Mouse (Mus musculus) myocyte (in vitro differentiated cells): ENCODE data around the gene Susd4.

Source experiments
- CEBPB ChIP-seq: IDR thresholded peaks from 2 replicates; pipeline ENCODE4 v1.6.1; 2011; ENCODE audit warnings: mild to moderate bottlenecking, moderate library complexity; ENCODE audit not compliant: poor library complexity, insufficient read depth, severe bottlenecking
- E2F4 ChIP-seq: IDR thresholded peaks from one replicate; pipeline ENCODE4 v1.6.1; 2011; ENCODE audit warnings: mild to moderate bottlenecking, control low read depth, moderate library complexity; ENCODE audit not compliant: insufficient read depth
- POLR2A ChIP-seq: IDR thresholded peaks from one replicate; pipeline ENCODE4 v1.6.1; 2011; ENCODE audit warnings: low read depth, mild to moderate bottlenecking, control low read depth, moderate library complexity; ENCODE audit not compliant: insufficient read length
- POLR2AphosphoS2 ChIP-seq: IDR thresholded peaks from one replicate; pipeline ENCODE4 v1.6.1; 2011; ENCODE audit warnings: low read depth, control low read depth; ENCODE audit not compliant: insufficient read length
- SRF ChIP-seq: IDR thresholded peaks from one replicate; pipeline ENCODE4 v1.6.1; 2011; ENCODE audit warnings: low read depth; ENCODE audit not compliant: control insufficient read depth, insufficient read length
- TCF3 ChIP-seq: IDR thresholded peaks from one replicate; pipeline ENCODE4 v1.6.1; 2011; ENCODE audit warnings: low read depth, control low read depth; ENCODE audit not compliant: insufficient read length
- USF1 ChIP-seq: IDR thresholded peaks from one replicate; pipeline ENCODE4 v1.6.1; 2011; ENCODE audit warnings: low read depth, mild to moderate bottlenecking, control low read depth, moderate library complexity

DNA sequence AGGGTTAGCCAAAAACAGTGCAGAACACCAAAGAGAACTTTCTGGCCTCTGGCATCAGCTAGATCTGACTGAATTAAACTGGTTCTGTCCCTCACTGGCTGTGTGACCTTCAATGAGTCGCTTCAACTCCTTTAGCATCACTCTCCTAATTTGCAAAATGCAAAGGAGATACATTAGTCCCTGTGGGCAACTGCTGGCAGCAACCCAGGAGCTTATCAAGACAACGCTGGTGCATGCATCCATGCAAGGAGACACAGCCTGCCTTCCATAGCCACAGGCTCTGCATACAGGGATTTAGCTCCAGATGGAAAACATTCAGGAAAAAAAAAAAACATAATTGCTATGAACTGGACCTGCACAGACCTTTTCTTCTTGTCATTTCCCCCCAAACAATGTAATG, 148.9 kb downstream of the Susd4 start:
- TF ChIP-seq POLR2AphosphoS2, result no peak
- no peak for TF ChIP-seq SRF
- no peak for TF ChIP-seq POLR2A
- no peak for TF ChIP-seq E2F4
- no peak for TF ChIP-seq CEBPB
- no peak for TF ChIP-seq TCF3
- TF ChIP-seq USF1, result no peak
